Mouse (Mus musculus): Measurements from ENCODE around the gene Paqr6.

Gene Paqr6

GRCm38 (mm10) chr3:88364337-88364736 lies at the start of gene Paqr6:
Gene Paqr6, plus strand, starts transcription at chr3:88364584.
- DNase-seq (ENCODE audit: low spot score in 2 of 2): peak; percentile 51 to 64

- peak; percentile 53 to 68 for DNase-seq (ENCODE audit: low spot score in 2 of 2)
Observed at GRCm38 (mm10) chr3:88324951-88325405, 39.4 kb upstream of the Paqr6 start, which contains the start of gene Glmp. Gene Glmp, plus strand, starts transcription at chr3:88325023.

DNA sequence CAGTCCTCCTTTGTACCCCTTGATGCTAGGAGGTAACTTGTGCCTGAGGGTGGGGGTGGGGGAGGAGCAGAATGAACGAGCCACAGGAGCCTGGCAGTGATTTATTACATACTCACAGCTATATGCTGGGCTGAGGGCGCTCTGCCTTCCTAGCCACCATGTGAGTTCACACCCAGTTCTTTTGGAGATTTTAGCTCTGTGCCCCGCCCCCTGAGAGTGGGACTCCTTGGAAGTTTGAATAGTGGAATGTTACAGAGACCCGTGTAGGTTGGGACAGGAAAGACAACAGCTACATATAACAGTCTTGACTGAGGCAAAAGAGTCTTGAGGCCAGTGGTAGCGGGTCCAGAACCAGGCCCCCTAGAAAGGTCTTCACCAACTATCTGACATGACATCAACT lies 35.4 kb upstream of the Paqr6 start:
- DNase-seq (ENCODE audit: low spot score in 2 of 2): no peak

- peak; percentile 54 to 61 for DNase-seq (ENCODE audit: low spot score in 2 of 2)
Observed at GRCm38 (mm10) chr3:88331282-88331681, 33.1 kb upstream of the Paqr6 start.

DNA sequence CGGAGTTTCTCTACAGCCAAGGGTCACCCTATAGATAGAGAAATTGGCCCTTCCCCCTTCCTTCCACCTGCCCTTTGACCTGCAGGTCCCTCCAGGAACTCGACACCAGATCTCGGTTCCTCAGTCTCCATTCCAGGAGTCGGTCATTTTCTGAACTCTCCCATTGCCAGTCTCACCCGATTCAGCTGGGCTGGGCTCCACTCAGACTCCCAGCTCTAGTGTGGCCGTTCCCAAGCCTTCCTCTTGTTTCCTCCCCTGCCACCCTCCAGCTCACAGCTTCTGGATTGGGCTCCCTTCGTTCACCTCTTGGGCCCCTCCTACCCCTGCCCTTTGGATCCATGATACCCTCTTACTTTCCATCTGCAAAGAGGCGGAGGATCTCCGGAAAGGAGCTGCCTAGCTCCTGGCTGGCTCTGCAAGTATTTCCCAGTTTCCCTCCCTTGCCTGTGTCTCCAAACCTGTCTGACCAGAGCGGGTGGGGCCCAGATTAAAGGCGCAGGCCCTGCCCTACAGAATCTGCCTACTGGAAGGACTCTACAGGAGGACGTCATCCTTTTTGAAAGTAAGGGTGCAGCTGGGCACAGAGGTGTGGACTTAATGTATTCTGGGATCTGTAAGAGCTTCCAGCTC lies 30.2 kb upstream of the Paqr6 start:
- DNase-seq (ENCODE audit: low spot score in 2 of 2): no peak

DNA sequence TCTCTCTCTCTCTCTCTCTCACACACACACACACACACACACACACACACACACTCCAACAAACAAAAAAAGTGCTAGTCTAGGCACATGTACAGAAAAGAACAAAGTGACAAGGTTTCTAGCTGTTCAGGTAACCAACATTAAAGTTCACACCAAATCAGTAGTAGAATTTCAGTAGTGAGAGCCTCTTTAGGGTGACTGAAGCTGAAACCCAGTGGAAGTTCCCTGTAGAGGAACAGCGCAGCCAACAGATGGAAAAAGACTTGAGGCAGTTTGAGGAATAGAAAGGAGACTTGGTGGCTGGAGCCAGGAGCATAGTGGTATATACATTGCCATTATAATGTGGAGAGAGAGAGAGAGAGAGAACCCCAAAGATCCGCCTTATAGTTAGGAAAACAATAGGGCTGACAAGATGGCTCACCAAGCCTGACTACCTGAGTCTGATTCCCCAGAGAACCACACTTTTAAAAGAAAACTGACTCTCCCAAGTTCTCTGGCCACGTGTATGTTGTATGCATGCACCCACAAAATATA lies 29.4 kb upstream of the Paqr6 start:
- no peak for DNase-seq (ENCODE audit: low spot score in 2 of 2)

- DNase-seq (ENCODE audit: low spot score in 2 of 2): no peak
Observed at GRCm38 (mm10) chr3:88335436-88336053, 28.8 kb upstream of the Paqr6 start.

GRCm38 (mm10) chr3:88336058-88337013 lies 28.0 kb upstream of the Paqr6 start, which contains the start of the genes Tmem79 and Smg5:
Gene Tmem79, minus strand, starts transcription at chr3:88336148.
Gene Smg5, plus strand, starts transcription at chr3:88336260.
- peak; percentile 95 to 97 for DNase-seq (ENCODE audit: low spot score in 2 of 2)

DNA sequence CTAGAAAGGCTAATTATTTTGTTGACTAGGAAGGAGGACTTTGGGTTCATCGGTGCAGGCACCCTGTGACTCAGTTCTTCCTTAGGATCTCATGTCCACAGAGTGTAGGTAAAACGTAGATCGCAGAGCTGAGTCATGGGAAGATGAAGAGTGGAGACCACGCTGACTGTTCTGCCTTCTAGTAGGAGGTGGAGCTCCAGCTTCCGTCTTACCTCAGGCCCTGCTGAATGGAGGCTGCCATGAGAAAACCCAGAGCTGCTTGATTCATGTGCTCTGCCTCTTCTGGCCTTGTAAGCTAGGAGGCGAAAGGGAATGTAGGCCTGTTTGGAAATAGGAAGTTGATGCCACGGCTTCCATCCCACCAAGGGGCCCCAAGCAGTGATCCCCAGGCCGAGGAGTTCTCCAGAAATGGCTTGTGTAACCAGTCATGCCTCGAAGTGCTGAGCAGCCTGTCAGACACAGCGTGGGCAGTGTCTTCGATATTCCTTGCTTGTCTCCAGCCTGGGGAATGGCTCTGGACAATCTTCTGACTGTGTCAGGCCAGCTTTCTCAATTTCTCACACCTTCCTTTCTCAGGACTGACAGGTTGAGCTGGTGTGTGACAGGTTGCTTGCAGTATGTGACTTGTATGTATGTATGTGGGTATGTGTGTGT lies 26.9 kb upstream of the Paqr6 start:
- DNase-seq (ENCODE audit: low spot score in 2 of 2): no peak

DNA sequence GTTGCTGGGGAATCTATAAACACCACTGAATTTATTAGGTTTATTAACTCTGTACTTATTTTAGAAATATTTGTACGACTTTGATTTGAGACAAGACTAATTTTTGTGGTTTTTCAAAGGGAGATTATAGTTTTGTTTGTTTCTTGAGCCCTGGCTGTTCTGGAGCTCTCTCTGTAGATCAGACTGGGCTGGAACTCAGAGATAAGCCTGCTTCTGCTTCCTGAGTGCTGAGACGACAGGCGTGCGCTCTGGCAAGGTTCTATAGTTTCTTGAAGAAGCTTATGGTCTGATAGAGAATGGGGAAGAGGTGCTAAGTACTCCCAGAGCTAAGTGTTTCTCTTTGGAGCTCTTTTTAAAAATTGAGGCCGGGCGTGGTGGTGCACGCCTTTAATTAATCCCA lies 26.1 kb upstream of the Paqr6 start:
- no peak for DNase-seq (ENCODE audit: low spot score in 2 of 2)

- DNase-seq (ENCODE audit: low spot score in 2 of 2): no peak
Observed at GRCm38 (mm10) chr3:88339006-88339405, 25.4 kb upstream of the Paqr6 start.

DNA sequence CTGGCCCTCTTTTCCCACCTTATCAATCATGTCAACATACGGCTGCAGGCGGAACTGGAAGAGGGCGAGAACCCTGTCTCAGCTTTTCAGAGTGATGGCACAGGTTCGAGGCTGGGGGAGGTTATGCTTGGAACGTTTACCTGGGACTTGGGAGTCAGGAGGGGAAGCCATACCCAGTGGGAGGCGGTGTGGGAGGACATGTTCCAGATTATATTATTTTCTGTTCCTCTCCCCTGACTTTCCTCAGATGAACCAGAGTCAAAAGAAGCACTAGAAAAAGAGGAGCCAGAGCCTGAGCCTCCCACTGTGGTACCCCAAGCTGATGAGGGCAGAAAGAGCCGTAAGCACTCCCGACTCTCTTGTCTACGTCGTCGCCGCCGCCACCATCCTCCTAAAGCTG lies 13.7 kb upstream of the Paqr6 start:
- no peak for DNase-seq (ENCODE audit: low spot score in 2 of 2)

- no peak for DNase-seq (ENCODE audit: low spot score in 2 of 2)
Observed at GRCm38 (mm10) chr3:88352907-88353306, 11.5 kb upstream of the Paqr6 start.

- no peak for DNase-seq (ENCODE audit: low spot score in 2 of 2)
Observed at GRCm38 (mm10) chr3:88354396-88355165, 9.8 kb upstream of the Paqr6 start.

- DNase-seq (ENCODE audit: low spot score in 2 of 2): no peak
Observed at GRCm38 (mm10) chr3:88359584-88359983, 4.8 kb upstream of the Paqr6 start.

DNA sequence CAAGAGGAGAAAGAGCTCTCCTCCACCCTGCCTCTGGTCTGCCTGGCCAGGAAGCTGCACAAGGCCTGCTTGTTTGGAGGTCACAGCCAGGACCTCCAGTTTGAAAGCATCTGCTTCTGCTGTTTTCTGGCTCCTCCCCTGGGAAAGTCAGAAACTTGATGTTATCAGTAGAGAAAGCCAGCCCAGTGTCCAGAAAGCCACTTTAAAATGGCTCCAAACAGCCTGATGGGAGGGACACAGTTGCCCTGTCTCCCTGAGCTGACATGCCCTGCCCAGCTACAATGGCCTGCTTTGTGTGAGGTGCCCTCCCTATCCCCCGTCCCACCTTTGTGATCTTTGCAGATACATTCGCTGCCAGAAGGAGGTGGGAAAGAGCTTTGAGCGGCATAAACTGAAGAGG lies 4.4 kb upstream of the Paqr6 start:
- no peak for DNase-seq (ENCODE audit: low spot score in 2 of 2)

DNA sequence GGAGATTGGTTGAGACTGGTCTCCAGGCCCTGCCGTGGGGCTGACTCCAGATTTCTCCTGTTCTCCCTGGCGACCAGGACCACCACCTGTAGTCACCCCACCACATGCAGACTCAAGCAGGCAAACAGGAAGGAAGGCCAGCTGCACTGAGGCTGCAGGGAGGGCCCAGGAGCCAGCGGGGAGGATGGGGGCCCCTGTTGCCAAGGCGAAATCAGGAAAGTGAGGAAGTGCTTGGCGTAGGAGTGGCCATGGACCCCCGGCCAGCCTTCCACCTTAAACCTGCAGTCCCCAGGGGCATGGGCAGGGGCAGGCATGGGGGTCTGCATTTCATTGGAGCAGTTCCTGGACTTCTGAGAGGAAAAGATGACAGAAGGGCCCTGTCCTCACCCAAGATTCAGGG lies 3.3 kb upstream of the Paqr6 start:
- no peak for DNase-seq (ENCODE audit: low spot score in 2 of 2)

DNA sequence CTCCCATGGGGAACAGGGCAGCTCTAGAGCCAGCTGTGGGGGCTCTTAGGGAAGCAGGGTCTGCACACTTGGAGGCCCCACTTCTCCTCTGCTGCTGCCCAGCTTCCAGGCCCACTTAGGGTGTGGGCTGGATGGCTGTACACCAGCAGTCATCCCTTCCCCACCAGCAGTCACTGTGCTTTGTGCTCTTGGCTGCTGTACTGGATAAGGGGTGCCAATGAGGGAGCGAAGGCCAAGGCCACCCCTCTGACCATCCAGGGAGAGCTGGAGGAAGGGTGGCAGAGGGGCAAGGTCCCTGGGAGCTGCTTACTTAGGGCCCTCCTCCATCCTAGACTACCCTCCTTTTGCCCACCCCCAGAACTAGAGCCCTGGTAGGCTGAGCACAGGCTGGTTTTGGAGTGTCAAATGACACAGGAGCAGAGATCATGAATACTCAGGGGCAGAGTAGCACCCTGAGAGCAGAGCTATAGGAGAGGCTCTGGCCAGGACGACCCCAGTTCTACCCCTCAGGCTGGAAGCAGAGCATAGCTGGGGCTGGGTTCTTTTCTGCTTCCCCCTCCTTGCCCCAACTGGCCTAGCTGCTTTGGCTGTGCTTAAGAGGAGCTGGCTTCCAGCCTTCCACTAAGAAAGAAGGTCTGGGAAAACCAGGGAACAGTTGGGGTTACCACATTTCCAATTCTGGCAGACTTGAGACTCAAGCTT lies 2.6 kb upstream of the Paqr6 start:
- DNase-seq (ENCODE audit: low spot score in 2 of 2): no peak

DNA sequence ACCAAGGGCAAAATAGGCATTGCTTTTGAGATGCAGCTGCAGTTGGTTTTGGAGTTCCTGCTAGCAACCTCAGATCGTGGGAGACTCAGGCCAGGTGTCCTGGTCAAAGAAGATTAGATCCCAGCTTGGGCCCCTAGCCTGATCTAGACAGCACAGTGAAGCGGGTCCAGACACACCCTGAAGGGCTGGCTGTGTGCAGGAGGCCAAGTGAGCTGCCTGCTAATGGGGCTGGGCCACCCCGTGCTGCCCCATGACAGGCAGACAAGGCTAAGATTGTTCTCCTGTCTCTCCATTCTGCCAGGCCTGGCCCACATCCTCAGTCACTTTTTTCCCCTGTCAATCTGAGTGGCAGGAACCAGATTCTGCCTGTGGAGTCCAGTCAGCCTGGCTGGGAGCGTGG lies 684 bp upstream of the Paqr6 start:
- peak; percentile 29 to 57 for DNase-seq (ENCODE audit: low spot score in 2 of 2)

All from spleen, postnatal 36 days (tissue).